Mouse (Mus musculus): ENCODE measurements around the gene Tmem190.
"Not testable (repeated sequence)": the region's sequence is repeated elsewhere in the genome, so short reads cannot be mapped to it uniquely, and the experiment has no call there.

Tmem190 gene

DNA sequence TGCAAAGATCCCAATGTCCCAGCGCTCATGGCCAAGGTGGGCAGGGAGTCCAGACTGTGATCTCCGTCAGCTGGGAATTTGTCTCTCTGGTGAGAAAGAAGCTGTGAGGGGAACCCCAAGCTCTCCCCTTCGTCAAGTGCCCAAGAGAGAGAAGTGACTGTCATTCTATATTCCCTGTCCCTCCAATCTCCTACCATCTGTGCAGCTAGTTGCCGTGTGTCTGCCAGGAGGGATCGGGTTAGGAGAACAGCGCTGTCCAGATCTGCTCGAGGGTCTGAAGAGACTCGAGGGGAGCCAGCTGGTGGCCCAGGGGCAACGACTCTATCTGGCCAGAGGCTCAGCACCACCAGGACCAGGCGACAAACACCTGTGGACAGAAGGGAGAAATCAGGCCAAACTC, 6.6 kb upstream of the Tmem190 start:
- no peak for DNase-seq (ENCODE audit: low read depth, low spot score)

DNA sequence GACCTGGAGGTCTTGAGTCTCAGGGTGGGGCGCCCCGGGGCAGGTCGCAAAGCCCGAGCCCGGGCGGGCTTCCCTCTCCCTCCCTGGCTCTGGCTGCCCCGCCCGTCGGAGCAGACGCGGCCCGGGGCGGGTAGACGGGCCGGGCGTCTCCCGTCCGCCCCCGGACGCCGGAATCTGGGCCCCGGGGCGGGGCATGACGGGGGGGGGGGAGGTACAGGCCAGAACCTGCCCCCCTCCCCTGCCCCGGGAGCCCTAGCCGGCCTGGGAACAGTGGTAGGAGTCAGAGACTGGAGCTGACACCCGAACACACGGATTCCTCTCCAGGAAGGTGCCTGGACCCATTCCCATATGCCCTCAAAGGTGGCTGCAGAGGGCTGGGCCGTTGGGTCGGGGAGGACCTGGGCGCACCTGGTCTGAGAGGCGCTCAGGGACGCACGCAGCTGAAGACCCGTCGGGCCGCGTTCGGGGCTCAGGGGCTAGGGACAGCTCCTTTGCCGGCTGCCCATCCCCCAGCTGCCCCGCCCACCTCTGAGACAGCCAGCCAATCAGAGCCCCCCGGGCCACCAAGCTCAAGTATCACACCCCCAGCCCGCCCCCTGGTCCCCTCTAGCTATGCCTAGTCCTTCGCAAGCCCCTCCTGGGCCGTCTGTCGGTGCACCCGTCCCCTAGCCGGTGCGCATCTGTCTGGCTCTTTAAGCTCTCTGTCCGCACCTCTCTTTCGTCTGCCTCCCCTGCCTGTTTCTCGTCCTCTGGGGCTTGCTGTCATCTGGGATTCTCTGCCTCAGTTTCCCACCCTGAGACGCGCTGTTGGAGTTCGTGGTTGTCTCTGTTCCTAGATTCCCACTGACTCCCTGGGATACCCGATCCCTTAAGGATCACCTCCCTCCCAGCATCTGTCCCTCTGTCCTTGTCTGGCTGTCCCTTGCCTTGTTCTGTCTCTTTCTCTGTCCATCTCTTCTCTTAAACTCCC, 5.6 kb upstream of the Tmem190 start:
- DNase-seq (ENCODE audit: low read depth, low spot score) = peak; percentile 92

DNA sequence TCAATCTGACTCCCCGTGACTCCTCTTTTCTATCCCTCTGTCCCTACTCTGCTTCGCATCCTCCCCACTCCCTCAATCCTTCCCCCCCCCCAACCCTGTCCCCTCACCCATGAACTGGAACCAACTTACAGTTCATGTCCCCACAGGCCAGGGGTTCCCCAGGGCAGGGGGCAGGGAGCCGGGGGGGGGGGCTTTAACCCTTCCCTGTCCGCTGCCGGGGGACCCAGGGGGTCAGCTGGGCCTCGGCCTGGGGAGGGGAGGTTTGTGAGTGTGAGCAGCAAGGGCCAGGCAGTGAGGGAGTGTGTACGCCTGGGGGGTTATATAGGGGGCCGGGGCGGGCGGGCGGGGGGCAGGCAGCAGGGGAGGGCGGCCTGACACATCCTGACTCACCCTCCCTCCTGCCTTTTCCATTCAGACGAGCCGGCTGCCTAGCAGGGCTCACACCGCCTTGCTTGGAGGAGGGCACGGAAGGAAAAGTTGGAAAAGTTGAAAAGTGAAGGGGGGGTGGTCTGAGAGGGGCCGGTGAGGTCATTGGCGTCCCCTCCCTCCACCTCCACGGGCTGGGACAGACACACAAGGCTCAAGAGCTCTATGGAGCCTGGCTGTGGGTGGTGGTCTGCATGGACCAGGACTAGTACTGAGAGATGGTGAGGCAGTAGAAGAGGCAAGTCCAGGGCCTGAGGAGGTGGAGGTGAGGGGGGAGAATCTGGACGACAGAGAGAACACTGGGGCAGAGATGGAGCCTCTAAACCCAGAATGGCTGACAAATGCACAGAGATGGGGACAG, 4.7 kb upstream of the Tmem190 start:
- no peak for DNase-seq (ENCODE audit: low read depth, low spot score)

DNA sequence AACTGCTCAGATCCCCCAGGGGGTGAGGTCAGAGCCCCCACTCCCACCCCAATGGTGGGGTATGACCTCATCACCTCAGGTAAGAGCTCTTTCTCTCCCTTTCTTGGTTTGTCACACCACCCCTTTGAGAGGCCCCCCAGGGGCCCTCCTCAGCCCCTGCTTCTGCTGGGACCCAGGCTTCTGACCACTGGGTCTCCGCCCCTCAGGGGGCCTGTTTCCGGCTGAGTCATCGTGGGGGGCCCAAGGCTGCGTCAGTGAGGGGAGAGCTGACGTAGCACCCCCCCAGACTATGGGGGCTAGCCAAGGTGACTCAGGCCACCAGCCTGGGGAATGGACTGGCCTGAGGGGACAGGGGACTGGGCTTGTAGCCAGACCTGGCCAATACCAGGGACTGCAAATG, 2.8 kb upstream of the Tmem190 start:
- DNase-seq (ENCODE audit: low read depth, low spot score) = no peak

DNA sequence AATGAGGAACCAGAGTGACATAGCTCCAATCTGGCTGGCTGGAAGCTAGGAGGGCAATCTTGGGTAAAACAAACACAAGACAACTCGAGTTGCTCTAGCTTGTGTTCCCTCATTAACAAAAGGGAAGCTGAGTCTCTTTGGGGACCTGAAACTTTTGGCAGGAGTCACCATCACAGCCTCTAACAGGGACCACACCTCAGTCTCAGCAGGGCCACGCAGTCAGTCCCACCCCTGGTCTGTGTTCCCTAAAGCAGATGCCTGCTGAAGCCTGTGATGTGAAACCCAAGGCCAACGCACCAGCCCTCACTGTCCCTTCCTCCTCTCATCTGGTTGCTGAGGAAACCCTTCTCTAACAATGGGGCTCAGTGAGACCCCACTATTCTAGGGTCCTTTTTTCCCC, 607 bp upstream of the Tmem190 start:
- DNase-seq (ENCODE audit: low read depth, low spot score) = no peak

DNA sequence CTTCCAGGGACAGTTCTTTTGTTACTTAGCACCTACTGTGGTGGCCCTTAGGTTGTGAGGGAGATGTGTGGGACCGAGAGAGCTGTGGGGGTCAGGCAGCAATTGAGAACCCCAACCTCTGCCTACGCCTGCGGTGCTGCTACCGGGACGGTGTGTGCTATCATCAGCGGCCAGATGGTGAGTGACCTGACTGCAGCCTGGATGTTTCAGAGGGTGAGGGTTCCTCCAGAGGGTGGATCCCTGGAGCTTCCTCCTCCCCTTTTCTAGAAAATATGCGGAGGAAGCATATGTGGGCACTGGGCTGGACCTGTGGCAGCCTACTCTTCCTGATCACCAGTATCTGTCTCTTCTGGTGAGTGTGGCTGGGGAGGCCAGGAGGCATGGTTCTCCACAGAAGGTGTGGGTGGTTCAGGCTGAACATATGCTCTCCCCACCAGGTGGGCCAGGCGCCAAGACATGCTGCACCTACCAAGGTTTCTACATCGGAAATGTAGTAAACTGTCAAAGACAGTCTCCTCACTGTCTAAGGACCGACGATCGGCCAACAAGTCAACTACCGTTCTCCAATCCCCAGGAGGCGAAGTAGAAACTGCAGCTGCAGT, 1.0 kb downstream of the Tmem190 start:
- DNase-seq (ENCODE audit: low read depth, low spot score) = no peak

DNA sequence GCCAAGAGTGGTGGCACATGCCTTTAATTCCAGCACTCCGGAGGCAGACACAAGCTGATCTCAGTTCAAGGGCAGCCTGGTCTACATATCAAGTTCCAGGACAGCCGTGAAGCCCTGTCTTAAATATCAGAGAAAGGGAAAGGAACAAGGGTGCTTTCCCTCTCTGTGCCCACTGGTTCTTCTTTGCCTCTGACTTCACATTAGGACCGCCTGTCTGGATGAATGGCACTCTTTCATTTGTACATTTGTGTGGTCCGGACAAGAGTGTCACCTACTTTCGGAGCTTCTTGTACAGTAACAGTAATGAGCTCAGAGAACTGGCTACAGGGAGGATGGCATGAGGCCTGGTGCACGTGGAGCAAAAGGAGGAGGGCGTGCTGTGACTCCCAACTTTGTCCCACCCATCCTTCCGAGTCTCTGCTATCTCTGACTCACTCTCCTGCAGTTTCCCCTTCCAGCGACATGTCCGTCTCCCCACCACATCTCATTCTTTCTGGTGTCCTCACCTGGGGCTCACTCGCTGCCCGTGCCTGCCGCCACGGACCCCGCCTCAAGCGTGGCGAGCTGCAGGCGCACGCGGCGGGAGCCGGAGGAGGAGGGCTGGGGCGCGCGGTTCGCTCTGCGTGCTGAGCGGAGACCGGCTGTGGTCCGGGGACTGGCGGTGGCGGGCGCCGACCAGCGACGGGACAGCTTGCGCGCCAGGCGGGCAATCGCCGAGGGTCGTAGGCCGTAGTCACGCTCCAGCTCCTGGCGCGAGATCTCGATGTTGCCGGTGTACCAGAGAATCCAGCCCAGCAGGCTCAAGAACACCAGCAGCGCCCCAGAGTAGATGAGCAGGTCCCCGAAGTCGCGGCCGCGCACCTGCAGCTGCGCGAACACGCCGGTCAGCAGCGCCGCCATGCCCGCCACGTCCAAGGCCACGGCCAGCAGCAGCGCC, 6.0 kb downstream of the Tmem190 start:
- peak; percentile 77 for DNase-seq (ENCODE audit: low read depth, low spot score)

DNA sequence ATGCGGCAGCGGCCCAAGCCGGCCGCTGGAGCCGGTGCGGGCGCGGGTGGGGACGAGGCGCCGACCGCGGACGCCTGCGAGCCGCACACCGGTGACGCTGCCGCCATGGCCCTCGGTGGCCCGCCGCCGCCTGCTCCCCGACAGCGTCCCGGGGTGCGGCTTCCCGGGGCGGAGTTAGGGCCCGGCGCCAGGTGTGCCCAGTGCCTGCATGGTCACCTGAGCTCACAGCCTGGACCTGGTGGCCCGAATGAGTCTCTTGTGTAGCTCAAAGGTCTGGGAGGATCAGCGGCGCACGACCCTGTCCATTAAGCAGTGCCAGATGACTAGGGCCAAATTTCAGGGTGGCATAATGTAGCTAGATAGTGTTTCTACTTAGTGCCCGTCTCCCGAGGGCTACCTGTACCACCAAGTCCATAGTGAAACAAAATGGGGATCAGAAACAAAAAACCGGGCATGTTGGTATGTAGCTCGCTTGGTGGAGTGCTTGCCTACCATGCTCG, 6.7 kb downstream of the Tmem190 start, which contains the start of gene Tmem238:
Gene Tmem238 (minus strand): TSS at position 221 of the 500 bp plus-strand sequence.
- DNase-seq (ENCODE audit: low read depth, low spot score) = no peak

DNA sequence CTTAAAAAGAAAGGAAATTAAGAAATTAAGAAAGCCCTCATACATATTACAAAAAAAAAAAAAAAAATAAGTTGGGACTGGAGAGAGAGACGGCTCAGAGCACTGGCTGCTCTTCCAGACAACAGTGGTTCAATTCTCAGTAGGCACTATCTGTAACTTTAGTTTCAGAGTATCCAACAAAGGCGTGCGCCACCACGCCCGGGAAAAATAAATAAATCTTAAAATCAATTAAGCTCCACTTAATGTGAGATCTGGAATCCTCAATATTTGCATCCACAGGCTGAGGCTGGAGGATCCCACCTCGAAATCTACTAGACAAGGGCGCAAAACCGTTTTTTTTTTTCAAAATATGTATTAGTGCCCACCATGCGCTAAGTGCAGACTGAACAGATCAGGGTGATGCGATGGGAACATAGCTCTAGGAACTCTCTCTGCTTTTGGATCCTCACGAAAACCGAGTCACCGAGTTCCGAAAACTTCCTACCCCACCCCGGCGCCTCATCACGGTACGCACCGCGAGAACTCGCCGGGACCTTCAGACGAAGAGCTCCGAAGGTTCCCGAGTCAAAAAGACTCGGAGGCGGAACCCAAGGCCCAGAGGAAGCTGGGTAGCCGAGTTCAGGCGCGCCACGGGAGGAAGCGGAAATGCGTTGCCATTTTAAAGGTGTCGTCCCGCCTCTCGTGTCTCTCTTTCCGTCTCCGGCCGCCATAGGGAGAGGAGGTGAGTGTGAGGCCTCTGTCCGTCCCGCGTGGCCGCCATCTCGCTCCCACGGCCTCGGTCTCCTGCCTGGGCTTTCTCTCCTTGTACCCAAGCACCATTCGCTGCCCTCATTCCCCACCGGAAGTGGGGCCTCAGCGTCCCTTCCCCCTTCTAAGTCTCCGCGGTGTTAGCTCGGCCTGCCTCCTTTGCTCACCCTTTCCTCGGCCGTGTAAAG, 9.8 kb downstream of the Tmem190 start, which contains the start of gene Rpl28:
Gene Rpl28 (plus strand): TSS at position 597 of the 935 bp plus-strand sequence.
- peak; percentile 98 for DNase-seq (ENCODE audit: low read depth, low spot score)

DNA sequence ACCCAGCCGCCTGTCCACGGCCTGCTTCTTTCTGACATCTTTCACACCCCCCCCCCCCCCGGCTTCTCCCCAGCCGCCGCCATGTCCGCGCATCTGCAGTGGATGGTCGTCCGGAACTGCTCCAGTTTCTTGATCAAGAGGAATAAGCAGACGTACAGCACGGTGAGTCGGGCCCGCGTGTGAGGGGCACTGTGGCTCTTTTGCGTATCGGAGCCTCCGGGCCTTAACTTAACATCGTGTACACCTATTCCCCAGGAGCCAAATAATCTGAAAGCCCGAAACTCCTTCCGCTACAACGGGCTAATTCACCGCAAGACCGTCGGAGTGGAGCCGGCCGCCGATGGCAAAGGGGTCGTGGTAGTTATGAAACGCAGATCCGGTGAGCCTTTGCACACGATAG, 10.5 kb downstream of the Tmem190 start:
- not testable (repeated sequence) for DNase-seq (ENCODE audit: low read depth, low spot score)

DNA sequence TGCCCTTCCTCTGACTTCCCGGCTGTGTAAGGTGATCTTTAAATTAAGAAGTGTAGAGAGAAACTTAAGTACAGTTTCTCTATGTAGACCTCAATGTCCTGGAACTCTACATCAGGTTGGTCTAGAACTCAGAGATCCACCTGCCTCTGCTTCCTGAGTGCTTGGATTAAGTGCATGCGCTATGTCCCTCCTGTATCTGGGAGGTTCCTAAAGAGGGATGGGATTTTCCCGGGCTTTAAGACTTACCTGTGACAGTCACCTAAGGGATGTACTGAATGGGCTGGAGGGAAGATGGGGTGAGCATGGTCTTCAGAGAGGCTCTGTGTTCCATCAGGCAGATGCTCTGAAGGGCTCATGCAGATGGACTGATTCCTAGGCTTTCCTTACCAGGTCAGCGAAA, 10.9 kb downstream of the Tmem190 start:
- peak; percentile 54 for DNase-seq (ENCODE audit: low read depth, low spot score)

DNA sequence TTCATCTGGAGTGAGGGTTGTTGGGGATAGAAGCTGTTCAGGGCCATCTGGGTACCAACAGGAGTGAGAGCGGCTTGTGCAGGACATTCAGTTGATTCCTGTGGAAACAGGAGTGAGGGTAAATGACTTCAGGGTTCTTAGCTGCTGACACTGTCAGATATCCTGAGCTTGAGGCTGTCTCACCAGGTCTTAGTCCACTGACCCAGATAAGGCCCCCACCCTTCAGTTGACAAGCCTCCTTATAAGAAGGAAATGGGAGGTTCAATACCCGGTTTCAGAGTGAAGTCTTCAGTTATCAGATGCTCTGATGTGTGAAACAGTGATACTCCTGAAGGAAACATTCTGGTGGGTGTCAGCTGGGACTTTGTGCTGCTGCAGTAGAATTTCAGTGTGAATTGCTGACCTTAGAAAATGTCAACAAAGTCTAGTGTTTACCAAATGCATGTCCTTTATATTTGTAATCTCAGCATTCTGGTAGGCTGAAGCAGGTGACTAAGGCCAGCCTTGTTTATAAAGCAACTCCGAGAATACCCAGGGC, 12.0 kb downstream of the Tmem190 start:
- no peak for DNase-seq (ENCODE audit: low read depth, low spot score)

DNA sequence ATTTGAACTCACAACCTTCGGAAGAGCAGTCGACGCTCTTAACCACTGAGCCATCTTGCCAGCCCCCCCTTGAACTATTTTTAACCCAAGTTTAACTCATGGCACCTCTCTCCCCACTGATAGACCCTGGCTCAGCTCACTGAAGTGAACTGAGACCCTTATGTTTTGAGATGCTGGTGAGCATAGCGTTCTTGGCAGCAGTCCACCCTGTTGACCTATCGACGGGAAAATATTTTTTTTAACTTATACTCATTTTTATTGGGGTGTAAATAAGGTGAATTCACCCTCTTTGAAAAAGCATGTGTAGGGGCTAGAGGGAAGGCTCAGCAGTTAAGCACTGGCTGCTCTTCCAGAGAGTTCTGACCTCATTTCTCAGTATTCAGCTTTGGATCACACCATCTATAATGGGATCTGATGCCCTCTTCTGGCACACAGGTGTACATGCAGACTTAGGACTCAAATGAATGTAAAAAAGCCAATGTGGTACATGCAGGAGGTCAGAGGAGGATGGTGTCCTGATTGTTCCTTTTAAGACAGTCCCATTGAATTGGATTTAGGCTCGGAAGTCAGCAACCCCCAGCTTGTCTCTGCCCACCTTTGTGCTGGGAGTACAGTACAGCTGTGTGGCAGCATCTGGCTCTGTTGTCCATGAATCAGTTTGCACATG, 13.2 kb downstream of the Tmem190 start:
- DNase-seq (ENCODE audit: low read depth, low spot score) = peak; percentile 82

DNA sequence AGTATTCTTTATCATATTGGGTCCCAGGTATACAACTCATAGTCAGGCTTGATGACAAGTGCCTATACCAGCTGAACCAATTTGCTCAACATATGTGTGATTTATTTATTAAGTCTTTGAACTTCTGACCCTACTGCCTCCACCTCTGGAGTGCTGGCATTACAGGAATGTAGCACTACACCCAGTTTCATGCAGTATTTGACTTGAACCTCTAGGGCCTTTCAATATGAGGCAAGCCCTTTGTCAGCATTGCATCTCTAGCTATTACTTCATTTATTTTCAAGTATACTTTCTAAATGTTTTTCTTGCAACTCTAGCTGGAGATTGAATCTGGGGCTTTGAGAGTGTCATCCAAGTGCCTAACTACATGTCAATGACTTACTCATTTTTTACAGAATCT, 19.5 kb downstream of the Tmem190 start:
- DNase-seq (ENCODE audit: low read depth, low spot score) = no peak

DNA sequence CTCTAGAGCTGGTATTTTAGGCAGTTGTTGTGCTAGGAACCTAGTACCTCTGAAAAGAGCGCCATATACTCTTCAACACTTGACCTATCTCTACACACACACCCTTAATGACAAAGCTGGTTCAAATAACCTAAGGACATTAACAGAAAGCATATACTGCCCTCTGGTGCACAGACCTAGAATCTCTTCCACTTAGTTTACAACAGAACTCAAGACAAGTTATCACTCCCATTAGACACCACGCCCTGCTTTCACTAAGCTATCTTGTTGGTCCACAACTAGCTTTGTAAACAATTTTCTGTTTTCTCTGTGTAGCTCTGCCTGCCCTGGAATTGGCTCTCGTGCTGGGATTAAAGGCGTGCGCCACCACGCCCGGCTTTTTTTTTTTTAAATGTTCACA, 24.0 kb downstream of the Tmem190 start:
- peak; percentile 80 for DNase-seq (ENCODE audit: low read depth, low spot score)

DNA sequence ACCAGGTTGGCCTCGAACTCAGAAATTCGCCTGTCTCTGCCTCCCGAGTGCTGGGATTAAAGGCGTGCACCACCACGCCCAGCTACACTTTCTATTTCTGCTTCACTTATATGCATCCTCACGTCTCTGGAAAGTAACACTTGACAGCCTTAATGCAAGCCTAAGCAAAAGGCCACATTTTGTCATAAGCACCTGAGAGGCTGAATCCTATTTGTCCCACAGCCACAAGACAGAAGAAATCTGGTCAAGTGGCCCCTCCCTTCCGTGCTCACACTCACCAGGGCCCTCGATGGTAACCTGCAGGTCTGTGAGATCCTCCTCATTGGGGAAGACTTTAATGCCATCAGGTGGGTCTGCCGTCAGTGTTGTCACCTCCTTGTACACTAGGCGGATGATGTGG, 28.4 kb downstream of the Tmem190 start:
- not testable (repeated sequence) for DNase-seq (ENCODE audit: low read depth, low spot score)

DNA sequence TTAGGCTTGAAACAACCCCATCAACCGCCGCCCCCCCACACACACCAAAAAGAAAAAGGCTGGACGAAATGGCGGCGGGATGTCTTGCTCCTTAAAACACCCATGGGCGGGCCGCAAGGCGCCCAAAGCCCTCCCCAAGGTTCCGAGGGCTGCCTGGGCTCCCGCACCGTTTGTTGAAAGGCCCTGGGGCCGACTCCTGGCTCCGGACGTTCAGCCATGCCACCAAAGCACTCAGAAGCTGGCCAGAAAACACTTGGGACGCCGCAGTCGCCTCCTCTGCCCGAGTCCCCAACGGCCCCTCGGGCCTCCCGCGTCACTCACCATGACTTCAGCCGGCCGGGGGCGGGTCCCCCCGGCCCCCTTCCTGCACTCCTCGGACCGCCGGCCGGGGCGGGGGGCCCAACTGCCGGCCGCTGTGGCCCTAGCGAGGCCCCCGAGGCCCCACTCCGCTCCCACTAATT, 29.1 kb downstream of the Tmem190 start:
- DNase-seq (ENCODE audit: low read depth, low spot score) = no peak

DNA sequence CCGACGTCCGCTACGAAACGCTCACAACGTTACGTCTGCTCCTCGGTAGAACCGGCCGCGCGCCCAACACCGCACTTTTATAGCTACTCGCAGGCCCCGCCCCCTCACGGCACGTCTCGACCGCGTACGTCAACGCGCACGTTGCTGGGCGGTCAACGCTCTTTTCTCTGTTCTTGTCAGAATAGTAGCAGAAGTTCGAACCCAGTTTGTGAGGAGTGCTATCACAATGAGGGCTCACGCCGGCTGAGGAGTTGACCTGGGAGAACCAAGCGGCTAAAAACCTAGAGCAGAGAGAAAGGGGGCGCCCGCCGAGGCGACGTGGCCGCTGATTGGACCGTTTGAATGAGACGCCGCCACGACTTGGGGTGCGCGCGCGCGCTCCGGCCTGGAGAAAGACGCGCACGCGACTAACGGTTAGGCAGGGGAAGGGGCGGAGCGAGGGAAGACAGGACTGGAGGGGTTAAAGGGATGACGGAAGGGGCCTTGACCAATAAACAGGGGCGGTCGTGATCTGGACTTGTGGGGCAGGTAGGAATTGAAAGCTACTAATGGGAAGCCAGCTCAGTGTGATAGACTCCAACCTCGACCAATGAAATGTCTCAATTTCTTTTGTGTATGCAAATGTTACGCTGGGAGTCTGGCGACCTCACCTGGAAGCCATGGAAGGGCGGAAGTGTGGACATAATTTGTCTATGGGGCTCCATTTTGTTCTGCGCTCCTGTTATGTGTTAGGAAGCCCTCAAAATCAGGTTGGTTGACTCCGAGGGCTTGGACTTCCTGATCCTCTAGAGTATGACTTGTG, 29.8 kb downstream of the Tmem190 start, which contains the start of gene Ube2s:
Gene Ube2s (minus strand): TSS at position 288 of the 802 bp plus-strand sequence.
- peak; percentile 100 for DNase-seq (ENCODE audit: low read depth, low spot score)

Measured in R1 (cell line).